Mouse (Mus musculus) midbrain, embryonic 14.5 days (tissue): Measurements from ENCODE around the gene Tnr. TPM values are rescaled to one million over a fixed set of nuclear protein-coding genes. Genes with fewer than 3 reads are reported as not detected.
"Not testable (repeated sequence)": the region's sequence is repeated elsewhere in the genome, so short reads cannot be mapped to it uniquely, and the experiment has no call there.

Experiments
- ATAC-seq: fragments of 200-750 bp; cut with Nextera tagmentation; 2 replicates; pipeline ENCODE4 v1.8.0; 2017; ENCODE audit warnings: moderate number of reproducible peaks, moderate library complexity; ENCODE audit not compliant: low FRiP score, low TSS enrichment
- DNase-seq: peaks from one replicate; pipeline ENCODE4 v3.0.0-alpha.2; 2015
- H3K27ac ChIP-seq: fragments of 300-500 bp; sonication (generic); replicated peaks from 2 replicates; pipeline ENCODE4 v1.5.1; 2014; ENCODE audit warnings: mild to moderate bottlenecking, low read depth, low read length, moderate library complexity
- H3K27me3 ChIP-seq: fragments of 300-500 bp; sonication (generic); 2 replicates; pipeline ENCODE4 v1.6.1; 2014; ENCODE audit warnings: low read length, control low read depth, mixed read lengths; ENCODE audit not compliant: control insufficient read depth, insufficient read depth
- H3K36me3 ChIP-seq: fragments of 300-500 bp; sonication (generic); 2 replicates; pipeline ENCODE4 v1.6.1; 2014; ENCODE audit warnings: low read length, control low read depth; ENCODE audit not compliant: control insufficient read depth, insufficient read depth
- H3K4me1 ChIP-seq: fragments of 300-500 bp; sonication (generic); 2 replicates; pipeline ENCODE4 v1.6.1; 2014; ENCODE audit warnings: mild to moderate bottlenecking, antibody characterized with exemption, low read length, control low read depth; ENCODE audit not compliant: control insufficient read depth, insufficient read depth
- H3K4me2 ChIP-seq: fragments of 300-500 bp; sonication (generic); 2 replicates; pipeline ENCODE4 v1.6.1; 2014; ENCODE audit warnings: mild to moderate bottlenecking, low read length, moderate library complexity
- H3K4me3 ChIP-seq: fragments of 300-500 bp; sonication (generic); replicated peaks from 2 replicates; pipeline ENCODE4 v1.5.1; 2014; ENCODE audit warnings: low read depth, low read length
- H3K9ac ChIP-seq: fragments of 300-500 bp; sonication (generic); replicated peaks from 2 replicates; pipeline ENCODE4 v1.6.1; 2014; ENCODE audit warnings: mild to moderate bottlenecking, low read length, moderate library complexity
- H3K9me3 ChIP-seq: fragments of 300-500 bp; sonication (generic); 2 replicates; pipeline ENCODE4 v1.6.1; 2016; ENCODE audit warnings: low read length, control low read depth, mixed read lengths; ENCODE audit not compliant: control insufficient read depth
- WGBS: fragments of 180-500 bp; shearing (Covaris S2); extraction: QIAGEN DNeasy Blood & Tissue Kit; methylation state at CpG from one replicate; pipeline ENCODE4 v1.1.7; 2014; 5-methylcytosine and 5-hydroxymethylcytosine counted together
- polyA plus RNA-seq: library from polyadenylated mRNA; unstranded; fragments of >200 nt; fragmentation: Nextera tagmentation; extraction: Ambion mirVana; gene quantifications from 2 replicates; pipeline ENCODE4 v1.2.1, GENCODE M21; 2014

Tnr gene
- polyA plus RNA-seq, 1 experiment from 2014 or later, result 4.4 TPM

DNA sequence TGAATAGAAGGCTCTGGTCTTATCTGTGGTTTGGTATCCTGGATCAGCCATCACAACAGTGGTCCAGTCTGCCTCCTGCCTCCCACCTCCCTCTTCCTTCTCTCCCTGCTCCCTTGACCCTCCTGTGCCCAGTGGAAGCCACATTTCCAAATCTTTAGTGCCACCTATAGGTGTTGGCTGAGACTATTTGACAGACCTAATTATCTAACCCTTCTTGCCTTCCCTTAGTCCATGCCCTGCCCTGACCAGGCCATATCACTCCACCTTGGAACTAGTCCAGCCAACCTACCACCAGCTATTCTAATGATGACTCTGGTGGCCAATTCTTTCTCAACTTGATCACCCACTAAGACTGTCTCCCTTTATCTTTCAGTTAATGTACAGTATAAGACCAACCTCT is 408.5 kb downstream of the Tnr start:
- Histone ChIP-seq H3K27me3 (no peaks in the 10 kb centered on the region), H3K36me3 (no peaks in the 10 kb centered on the region), H3K4me1 (no peaks in the 10 kb centered on the region), H3K9me3 (no peaks in the 10 kb centered on the region), H3K9ac (no peak overlapping the region), H3K4me2 (no peak overlapping the region), H3K4me3 (no peak overlapping the region), H3K27ac (no peak overlapping the region)
- ATAC-seq, result no peak
- peak; percentile 17 for DNase-seq

DNA sequence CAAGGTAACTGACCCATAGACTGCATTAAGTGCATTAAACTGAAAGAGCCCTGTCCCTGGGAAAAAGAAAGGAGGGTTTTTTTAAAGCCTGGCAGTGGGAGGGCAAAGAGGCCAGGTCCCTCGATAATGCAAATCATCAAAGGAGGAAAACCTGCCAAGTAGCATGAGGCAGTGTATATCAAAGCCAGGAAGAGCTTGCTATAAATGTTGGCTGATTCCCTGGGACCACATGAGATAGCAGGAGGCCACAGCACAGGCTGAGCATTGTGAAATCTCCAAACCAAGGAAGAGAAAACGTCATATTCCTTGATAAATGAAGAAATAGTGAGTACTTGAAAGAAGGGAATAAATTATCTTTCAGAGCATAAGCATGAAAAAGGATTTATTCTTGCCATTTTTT is 409.0 kb downstream of the Tnr start:
- Histone ChIP-seq H3K9ac (no peak overlapping the region), H3K9me3 (no peaks in the 10 kb centered on the region), H3K4me3 (no peak overlapping the region), H3K27me3 (no peaks in the 10 kb centered on the region), H3K4me2 (no peak overlapping the region), H3K27ac (no peak overlapping the region), H3K4me1 (no peaks in the 10 kb centered on the region), H3K36me3 (no peaks in the 10 kb centered on the region)
- 53% methylated on average over 2 of the region's 2 CpGs for WGBS
- ATAC-seq (no peak), DNase-seq (no peak)

DNA sequence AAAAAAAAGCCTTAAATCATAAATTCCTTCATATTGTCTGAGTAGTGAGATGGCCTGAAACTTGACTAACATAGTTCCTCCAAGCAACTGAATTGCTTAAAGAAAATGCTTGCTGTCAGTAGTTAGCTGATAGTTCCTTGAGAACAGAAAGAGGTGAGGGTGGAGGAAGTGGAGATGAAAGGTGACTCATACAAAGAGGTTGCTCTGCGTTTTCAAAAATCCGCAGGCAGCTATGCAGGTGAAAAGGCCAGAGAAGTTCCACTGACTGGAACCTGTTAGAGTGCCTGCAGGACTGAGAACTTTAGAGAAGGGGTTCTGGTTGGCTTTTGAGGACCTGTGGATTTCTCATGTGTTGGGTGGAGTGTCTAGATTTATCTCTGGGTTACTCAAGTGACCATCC is 414.9 kb downstream of the Tnr start:
- DNase-seq, result no peak
- WGBS, result 94% methylated on average over 2 of the region's 2 CpGs

DNA sequence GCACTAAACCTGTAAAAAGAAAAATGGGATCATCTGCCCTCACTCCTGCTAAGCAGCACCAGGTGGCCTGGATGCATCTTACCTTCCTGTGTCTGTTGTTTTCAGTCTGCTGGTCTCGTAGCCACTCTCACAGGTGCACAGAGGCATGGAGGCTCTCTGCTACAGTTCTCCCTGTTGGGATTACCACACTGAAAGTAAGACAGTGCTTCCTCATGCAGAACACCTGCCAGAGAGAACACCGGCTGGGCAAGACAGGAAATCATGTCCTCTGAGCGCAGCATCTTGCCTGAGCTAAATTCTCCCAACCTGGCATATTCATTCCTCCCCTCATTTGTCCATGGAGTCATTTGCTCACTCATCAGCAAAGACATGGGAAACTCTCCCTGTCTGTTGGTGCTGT is 415.8 kb downstream of the Tnr start:
- Histone ChIP-seq H3K36me3 (no peaks in the 10 kb centered on the region), H3K4me2 (no peak overlapping the region), H3K9me3 (no peaks in the 10 kb centered on the region), H3K27ac (no peak overlapping the region), H3K4me3 (no peak overlapping the region), H3K9ac (no peak overlapping the region), H3K27me3 (no peaks in the 10 kb centered on the region), H3K4me1 (no peaks in the 10 kb centered on the region)
- 75% methylated on average over 3 of the region's 3 CpGs for WGBS
- no peak for DNase-seq
- ATAC-seq, result no peak

More for the DNA sequence above, 414.9 kb downstream of the Tnr start:
- Histone ChIP-seq H3K9me3 (no peaks in the 10 kb centered on the region), H3K4me2 (no peak overlapping the region), H3K36me3 (no peaks in the 10 kb centered on the region), H3K27me3 (no peaks in the 10 kb centered on the region), H3K4me1 (no peaks in the 10 kb centered on the region), H3K4me3 (no peak overlapping the region), H3K9ac (no peak overlapping the region), H3K27ac (no peak overlapping the region)
- no peak for ATAC-seq

DNA sequence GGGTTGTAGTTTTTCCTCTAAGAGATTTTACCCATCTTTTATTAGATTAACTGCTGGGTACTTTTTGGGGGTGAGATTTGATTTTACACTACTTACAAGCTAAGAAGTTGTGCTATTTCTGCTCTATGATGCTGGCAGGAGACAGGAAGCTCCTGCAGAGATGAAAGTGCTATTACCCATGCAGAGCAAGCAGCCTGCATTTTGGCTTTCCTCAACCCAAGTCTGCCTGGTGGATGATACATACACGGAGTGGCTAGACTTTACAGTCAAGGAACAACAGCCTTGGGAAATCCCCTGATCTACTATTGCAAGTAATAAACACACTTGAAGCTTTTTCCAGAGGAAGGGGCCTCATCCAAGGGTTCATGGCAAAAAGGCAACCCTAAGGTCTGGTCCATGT is 430.0 kb downstream of the Tnr start:
- Histone ChIP-seq H3K4me1 (no peaks in the 10 kb centered on the region), H3K27me3 (no peaks in the 10 kb centered on the region), H3K36me3 (no peaks in the 10 kb centered on the region), H3K4me2 (no peak overlapping the region), H3K9me3 (no peaks in the 10 kb centered on the region), H3K9ac (no peak overlapping the region), H3K4me3 (no peak overlapping the region), H3K27ac (no peak overlapping the region)
- DNase-seq (no peak), ATAC-seq (no peak)
- WGBS, result 53% methylated on average over 1 of the region's 1 CpGs

DNA sequence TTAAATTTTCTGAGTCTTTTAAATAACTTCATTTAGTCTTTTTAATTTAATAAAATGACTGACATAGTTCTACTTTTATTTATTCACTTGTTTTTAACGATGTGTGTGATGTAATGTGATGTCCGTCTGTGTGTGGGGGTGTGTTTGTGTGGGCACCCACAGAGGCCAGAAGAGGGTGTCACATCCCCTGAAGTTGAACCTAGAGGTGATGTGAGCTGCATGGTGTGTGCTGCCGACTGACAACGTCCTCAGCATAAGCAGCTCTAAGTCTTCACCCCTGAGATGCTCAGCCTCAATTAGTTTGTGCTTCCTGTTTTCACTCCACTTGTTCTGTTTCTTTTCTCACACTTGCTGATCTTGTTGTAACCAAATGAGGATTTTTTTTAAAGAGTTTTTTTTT is 439.8 kb downstream of the Tnr start:
- no peak overlapping the region for H3K27ac ChIP-seq
- no peak overlapping the region for H3K9ac ChIP-seq
- ATAC-seq, result no peak
- H3K27me3 ChIP-seq, result no peaks in the 10 kb centered on the region
- H3K36me3 ChIP-seq, result no peaks in the 10 kb centered on the region
- no peaks in the 10 kb centered on the region for H3K9me3 ChIP-seq
- H3K4me3 ChIP-seq, result no peak overlapping the region
- H3K4me2 ChIP-seq, result no peak overlapping the region
- DNase-seq, result no peak
- 91% methylated on average over 4 of the region's 4 CpGs for WGBS
- no peaks in the 10 kb centered on the region for H3K4me1 ChIP-seq

DNA sequence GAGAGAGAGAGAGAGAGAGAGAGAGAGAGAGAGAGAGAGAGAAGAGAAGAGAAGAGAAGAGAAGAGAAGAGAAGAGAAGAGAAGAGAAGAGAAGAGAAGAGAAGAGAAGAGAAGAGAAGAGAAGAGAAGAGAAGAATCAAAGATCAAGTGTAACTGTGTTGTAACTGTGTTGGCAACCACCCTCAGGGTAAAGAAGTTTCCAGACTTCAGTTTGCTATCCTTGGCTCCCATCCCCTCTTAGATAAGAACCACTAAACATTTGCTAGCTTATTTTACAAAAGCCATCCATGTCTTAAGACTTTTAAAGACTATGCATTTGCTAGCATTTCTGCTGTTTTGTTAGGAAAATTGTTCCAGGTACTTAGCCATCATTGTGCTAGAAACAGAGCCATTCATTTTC is 442.7 kb downstream of the Tnr start:
- H3K27ac ChIP-seq, H3K9me3 ChIP-seq, DNase-seq, H3K36me3 ChIP-seq, H3K9ac ChIP-seq, H3K4me3 ChIP-seq, ATAC-seq, H3K4me1 ChIP-seq, H3K27me3 ChIP-seq, H3K4me2 ChIP-seq: not testable (repeated sequence)

DNA sequence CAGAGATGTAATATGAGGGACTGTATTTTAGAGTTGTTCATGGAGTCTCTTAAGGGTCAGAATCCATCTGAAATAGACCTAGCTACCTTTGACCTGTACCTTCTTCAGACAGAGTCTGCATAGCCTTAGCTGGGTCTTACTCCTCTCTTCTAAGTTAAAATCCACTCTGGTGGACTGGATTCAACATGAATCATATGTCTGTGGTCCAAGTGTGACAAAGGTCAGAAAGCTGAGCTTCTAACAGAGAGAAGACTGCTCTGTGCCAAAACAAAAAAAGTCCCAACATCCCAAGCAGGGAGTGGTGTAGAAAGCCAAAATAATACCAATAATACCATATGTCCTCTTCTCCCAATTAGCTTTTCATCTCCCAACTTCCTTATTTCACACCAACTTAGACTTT is 444.8 kb downstream of the Tnr start:
- Histone ChIP-seq H3K4me3 (no peak overlapping the region), H3K9ac (no peak overlapping the region), H3K36me3 (no peaks in the 10 kb centered on the region), H3K27ac (no peak overlapping the region), H3K9me3 (no peaks in the 10 kb centered on the region), H3K27me3 (no peaks in the 10 kb centered on the region), H3K4me1 (no peaks in the 10 kb centered on the region), H3K4me2 (no peak overlapping the region)
- DNase-seq, result no peak
- no peak for ATAC-seq

DNA sequence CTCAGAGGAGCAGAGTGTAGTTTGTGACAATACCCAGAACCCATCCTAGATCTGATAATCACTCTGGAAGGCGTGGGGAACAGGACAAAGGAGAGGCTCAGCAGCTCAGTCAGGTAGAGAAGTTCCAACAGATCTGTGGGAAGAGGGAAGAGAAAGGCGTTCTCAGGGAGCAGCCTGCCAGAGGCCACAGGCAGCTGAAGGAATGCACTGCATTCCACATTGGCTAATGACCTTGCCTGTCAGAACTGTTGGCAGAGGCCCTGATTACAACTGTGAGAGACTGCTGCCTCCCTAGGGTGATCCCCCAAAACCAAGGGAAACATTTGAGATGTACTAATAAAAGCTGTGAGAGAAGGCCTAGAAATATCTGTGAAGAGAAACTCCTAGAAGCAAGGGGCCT is 454.2 kb downstream of the Tnr start:
- Histone ChIP-seq H3K9ac (no peak overlapping the region), H3K27ac (no peak overlapping the region), H3K27me3 (no peaks in the 10 kb centered on the region), H3K9me3 (no peaks in the 10 kb centered on the region), H3K36me3 (no peaks in the 10 kb centered on the region), H3K4me1 (no peaks in the 10 kb centered on the region), H3K4me2 (no peak overlapping the region), H3K4me3 (no peak overlapping the region)
- DNase-seq (no peak), ATAC-seq (no peak)
- 68% methylated on average over 2 of the region's 2 CpGs for WGBS
